Comparison of ENCODE assay signal across 1 mouse cellular context in genomic region chr11:60927264-60927663, GRCm38 (mm10).
A peak's percentile ranks its signal among the peaks of the same experiment; 100 is the strongest.
TF ChIP-seq lines count a peak whose summit lies in the region.

No protein-coding gene starts in this region.

TF ChIP-seq in MEL, 35 proteins besides CTCF, POLR2A, EP300 and RAD21 (continued from another document):
- TF ChIP-seq KAT2A (conservative IDR thresholded peaks at IDR 0.05; ENCODE audit: low read depth, low read length) (no peak), TAL1 (IDR thresholded peaks at IDR 0.05; ENCODE audit: low read length) (no peak), BHLHE40 (IDR thresholded peaks at IDR 0.05; ENCODE audit: borderline replicate concordance, low read depth, low read length) (peak; percentile 94), CHD2 (IDR thresholded peaks at IDR 0.05; ENCODE audit: low read length) (no peak), ZC3H11A (IDR thresholded peaks at IDR 0.05; ENCODE audit: low read depth, low read length) (peak; percentile 42; the same call in 1 of the 2 replicates), MAZ (IDR thresholded peaks at IDR 0.05; ENCODE audit: low read depth, low read length) (no peak; the same call in 1 of the 2 replicates), GABPA (IDR thresholded peaks at IDR 0.05; ENCODE audit: low read depth, low read length) (no peak), USF1 (IDR thresholded peaks at IDR 0.05; ENCODE audit: low read depth, low read length) (peak; percentile 100), GATA1 (IDR thresholded peaks at IDR 0.05; ENCODE audit: low read depth, low read length) (no peak), MXI1 (IDR thresholded peaks at IDR 0.05; ENCODE audit: low read depth, low read length) (peak; percentile 96), RCOR1 (IDR thresholded peaks at IDR 0.05; ENCODE audit: low read depth, low read length) (peak; percentile 53; the same call in 1 of the 2 replicates), MAX (IDR thresholded peaks at IDR 0.05; ENCODE audit: low read length) (peak; percentile 99), SMC3 (IDR thresholded peaks at IDR 0.05; ENCODE audit: low read depth, low read length) (peak; percentile 50), TCF12 (IDR thresholded peaks at IDR 0.05; ENCODE audit: low read depth, low read length) (no peak), MYB (IDR thresholded peaks at IDR 0.05; ENCODE audit: low read depth, low read length) (no peak), ETS1 (IDR thresholded peaks at IDR 0.05; ENCODE audit: low read depth, low read length) (peak; percentile 47; the same call in 1 of the 2 replicates), MAFK (IDR thresholded peaks at IDR 0.05; ENCODE audit: borderline replicate concordance, low read depth, low read length) (no peak), HCFC1 (IDR thresholded peaks at IDR 0.05; ENCODE audit: low read depth, low read length) (peak; percentile 66), USF2 (IDR thresholded peaks at IDR 0.05; ENCODE audit: borderline replicate concordance in 1 of 2, insufficient read depth in 1 of 2, low read depth in 1 of 2, low read length in 2 of 2) (peak; percentile 89 to 97)
